13 mouse cellular contexts compared by ENCODE assay signal in genomic region chr7:16821091-16821490, GRCm38 (mm10). TPM values are rescaled to one million over a fixed set of nuclear protein-coding genes. Genes with fewer than 3 reads are reported as not detected.
A peak's percentile ranks its signal among the peaks of the same experiment; 100 is the strongest.
DNase-seq lines count a peak whose midpoint lies in the region; ATAC-seq and TF ChIP-seq lines count a peak whose summit lies in the region.
"Had no signal": no experiment of that assay in that cellular context is flagged by ENCODE, and none has a peak within 500 bp of the region (broad histone marks: within the 10 kb centered on the region; RNA-seq: fewer than 3 reads in every experiment).

No protein-coding gene starts in this region.

- no peaks in the 10 kb centered on the region for H3K27me3 ChIP-seq in heart, embryonic 10.5 days (ENCODE audit: insufficient read depth, poor library complexity, severe bottlenecking)
- no peaks in the 10 kb centered on the region for H3K27me3 ChIP-seq in hindbrain, postnatal 0 days (ENCODE audit: insufficient read depth, low read length)

- no peak for DNase-seq in heart, embryonic 10.5 days (ENCODE audit: low spot score)
- DNase-seq in heart, postnatal 4 days, result no peak
- DNase-seq in layer of hippocampus, adult 2 months (ENCODE audit: low spot score in 2 of 2), result no peak
- DNase-seq in layer of hippocampus, adult 9-10 months (ENCODE audit: low spot score), result no peak
- peak; percentile 70 for DNase-seq in embryo, embryonic 10 days (ENCODE audit: low spot score)
- DNase-seq in hindbrain, postnatal 0 days (ENCODE audit: low spot score), result no peak
- DNase-seq in frontal cortex, postnatal 10 days (ENCODE audit: low spot score in 2 of 2), result no peak
- DNase-seq in ovary, adult 18-20 months (ENCODE audit: low spot score), result no peak
- DNase-seq: adrenal gland, postnatal 14 days; kidney, postnatal 25 days; left cerebral cortex, postnatal 4 days; lung, postnatal 36 days had no signal

- no peak overlapping the region for H3K9ac ChIP-seq in hindbrain, postnatal 0 days (replicated peaks; ENCODE audit: low read length)

- H3K4me2 ChIP-seq in hindbrain, postnatal 0 days (ENCODE audit: low read depth, low read length), result 0 out of 2 replicates have a peak overlapping the region, but pooled peaks have one; percentile 7

- TF ChIP-seq CTCF in layer of hippocampus, adult 2 months (conservative IDR thresholded peaks at IDR 0.05), result no peak
- TF ChIP-seq CTCF in hindbrain, postnatal 0 days (IDR thresholded peaks at IDR 0.05; ENCODE audit: low read depth), result no peak

- no peak for ATAC-seq in hindbrain, postnatal 0 days
- ATAC-seq: forebrain, embryonic 16.5 days had no signal

- peaks cover 42% of the 10 kb centered on the region for H3K36me3 ChIP-seq in heart, embryonic 10.5 days
- peaks cover 25% of the 10 kb centered on the region for H3K36me3 ChIP-seq in hindbrain, postnatal 0 days (ENCODE audit: insufficient read depth, low read length)

- peaks cover 75% of the 10 kb centered on the region for H3K4me1 ChIP-seq in heart, embryonic 10.5 days
- peaks cover 35% of the 10 kb centered on the region for H3K4me1 ChIP-seq in hindbrain, postnatal 0 days (ENCODE audit: insufficient read depth, low read length)

- H3K4me3 ChIP-seq in heart, embryonic 10.5 days, result no peak overlapping the region
- H3K4me3 ChIP-seq in layer of hippocampus, adult 2 months, result peak overlapping the region; percentile 27; the same call in 1 of the 2 replicates
- no peak overlapping the region for H3K4me3 ChIP-seq in hindbrain, postnatal 0 days (ENCODE audit: low read length)

- 31% methylated on average over 3 of the region's 3 CpGs for WGBS in heart, embryonic 10.5 days
- WGBS in hindbrain, postnatal 0 days, result 40% methylated on average over 3 of the region's 3 CpGs

- no peaks in the 10 kb centered on the region for H3K9me3 ChIP-seq in heart, embryonic 10.5 days
- no peaks in the 10 kb centered on the region for H3K9me3 ChIP-seq in hindbrain, postnatal 0 days (ENCODE audit: low read length)

- peak overlapping the region; percentile 67; the same call in 1 of the 2 replicates for H3K27ac ChIP-seq in heart, embryonic 10.5 days
- H3K27ac ChIP-seq in layer of hippocampus, adult 2 months, result peak overlapping the region; percentile 100
- H3K27ac ChIP-seq in hindbrain, postnatal 0 days, result peak overlapping the region; percentile 64

RNA-seq across cellular contexts. Expression of gene Fkrp, which starts 4.6 kb away (rescaled TPM):
- polyA plus RNA-seq in heart, embryonic 10.5 days (2016; fragmentation: Nextera tagmentation; extraction: Ambion mirVana), result 29.5 and 36.7 TPM in 2 replicates
- total RNA-seq in heart, postnatal 4 days (2021), result 10 to 100 TPM; 45.0 to 49.2 TPM
- 10 to 100 TPM; 46.7 to 49.5 TPM for total RNA-seq in layer of hippocampus, adult 2 months (2021)
- total RNA-seq in hindbrain, postnatal 0 days (2014; rRNA removed), result 63.1 and 73.8 TPM in 2 replicates
- polyA plus RNA-seq in hindbrain, postnatal 0 days (2015; fragmentation: Nextera tagmentation; extraction: Ambion mirVana), result 45.2 and 45.4 TPM in 2 replicates

RNA-seq across cellular contexts. Expression of gene Strn4, which starts 5.4 kb away (rescaled TPM):
- 101 and 107 TPM in 2 replicates for polyA plus RNA-seq in heart, embryonic 10.5 days (2016; fragmentation: Nextera tagmentation; extraction: Ambion mirVana)
- total RNA-seq in heart, postnatal 4 days (2021), result 10 to 100 TPM; 87.0 to 99.9 TPM
- total RNA-seq in layer of hippocampus, adult 2 months (2021), result 100 to 1,000 TPM; 286 to 314 TPM
- total RNA-seq in hindbrain, postnatal 0 days (2014; rRNA removed), result 234 and 248 TPM in 2 replicates
- 128 and 141 TPM in 2 replicates for polyA plus RNA-seq in hindbrain, postnatal 0 days (2015; fragmentation: Nextera tagmentation; extraction: Ambion mirVana)

RNA-seq across cellular contexts. Expression of gene Prkd2, which starts 21.6 kb away (rescaled TPM):
- 8.9 and 9.4 TPM in 2 replicates for polyA plus RNA-seq in heart, embryonic 10.5 days (2016; fragmentation: Nextera tagmentation; extraction: Ambion mirVana)
- 10 to 100 TPM; 23.0 to 23.4 TPM for total RNA-seq in heart, postnatal 4 days (2021)
- total RNA-seq in layer of hippocampus, adult 2 months (2021), result 1 to 10 TPM; 6.5 to 7.3 TPM
- 4.3 and 5.4 TPM in 2 replicates for total RNA-seq in hindbrain, postnatal 0 days (2014; rRNA removed)
- polyA plus RNA-seq in hindbrain, postnatal 0 days (2015; fragmentation: Nextera tagmentation; extraction: Ambion mirVana), result 4.3 and 4.8 TPM in 2 replicates

RNA-seq across cellular contexts. Expression of gene Slc1a5, which starts 40.0 kb away (rescaled TPM):
- 47.0 TPM in 2 replicates for polyA plus RNA-seq in heart, embryonic 10.5 days (2016; fragmentation: Nextera tagmentation; extraction: Ambion mirVana)
- total RNA-seq in heart, postnatal 4 days (2021), result 10 to 100 TPM; 28.4 to 28.7 TPM
- total RNA-seq in layer of hippocampus, adult 2 months (2021), result 1 to 10 TPM; 3.5 to 4.7 TPM
- 18.1 and 19.2 TPM in 2 replicates for total RNA-seq in hindbrain, postnatal 0 days (2014; rRNA removed)
- 9.5 and 9.7 TPM in 2 replicates for polyA plus RNA-seq in hindbrain, postnatal 0 days (2015; fragmentation: Nextera tagmentation; extraction: Ambion mirVana)

RNA-seq across cellular contexts. Expression of gene Dact3, which starts 54.0 kb away (rescaled TPM):
- 5.0 and 7.2 TPM in 2 replicates for polyA plus RNA-seq in heart, embryonic 10.5 days (2016; fragmentation: Nextera tagmentation; extraction: Ambion mirVana)
- total RNA-seq in heart, postnatal 4 days (2021), result 10 to 100 TPM; 45.2 to 48.6 TPM
- 100 to 1,000 TPM; 154 to 156 TPM for total RNA-seq in layer of hippocampus, adult 2 months (2021)
- total RNA-seq in hindbrain, postnatal 0 days (2014; rRNA removed), result 85.9 and 95.6 TPM in 2 replicates
- 7.2 TPM in 2 replicates for polyA plus RNA-seq in hindbrain, postnatal 0 days (2015; fragmentation: Nextera tagmentation; extraction: Ambion mirVana)
